Mouse (Mus musculus): ENCODE data around the gene Wdfy3. TPM values are rescaled to one million over a fixed set of nuclear protein-coding genes. Genes with fewer than 3 reads are reported as not detected.

Wdfy3 gene
- polyA plus RNA-seq, 1 experiment from 2014 or later, result 29.2 TPM

DNA sequence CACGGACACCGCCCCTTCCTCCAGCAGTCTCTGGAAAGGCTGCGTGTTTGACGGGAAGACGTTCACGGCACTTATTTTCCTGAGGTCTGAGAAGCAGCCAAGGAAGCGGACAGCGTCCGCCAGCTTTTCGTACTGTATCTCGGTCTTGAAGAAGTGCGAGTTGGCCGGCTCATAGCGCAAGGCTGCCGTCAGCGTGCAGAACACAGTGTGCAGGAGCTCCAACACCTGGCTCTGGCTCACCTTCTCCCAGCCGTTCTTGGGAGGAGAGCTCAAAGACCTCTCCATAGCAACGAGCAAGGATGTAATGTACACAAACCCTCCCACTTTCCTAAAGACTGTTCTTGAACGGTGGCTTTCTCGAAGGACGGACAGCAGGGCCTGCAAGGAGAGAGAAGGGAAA lies 132.4 kb downstream of the Wdfy3 start:
- no peak overlapping the region for H3K27ac ChIP-seq (ENCODE audit: low read depth, low read length)
- 95% methylated on average over 21 of the region's 21 CpGs for WGBS
- H3K4me2 ChIP-seq (ENCODE audit: low read depth, low read length, severe bottlenecking), result no peak overlapping the region
- no peak for ATAC-seq (replicated peaks; ENCODE audit: low FRiP score)
- H3K27me3 ChIP-seq (ENCODE audit: control insufficient read depth, insufficient read depth, low read length), result no peaks in the 10 kb centered on the region
- H3K4me1 ChIP-seq (replicated peaks; ENCODE audit: control insufficient read depth, insufficient read depth, low read length), result no peaks in the 10 kb centered on the region
- no peak overlapping the region for H3K4me3 ChIP-seq (ENCODE audit: low read depth, low read length)
- no peak overlapping the region for H3K9ac ChIP-seq (ENCODE audit: low read length)
- H3K36me3 ChIP-seq (ENCODE audit: control insufficient read depth, insufficient read depth, low read length), result peaks cover 4% of the 10 kb centered on the region; the same call in 1 of the 2 replicates
- H3K9me3 ChIP-seq (ENCODE audit: control insufficient read depth, low read length), result no peaks in the 10 kb centered on the region
- no peak for DNase-seq (ENCODE audit: low spot score)

DNA sequence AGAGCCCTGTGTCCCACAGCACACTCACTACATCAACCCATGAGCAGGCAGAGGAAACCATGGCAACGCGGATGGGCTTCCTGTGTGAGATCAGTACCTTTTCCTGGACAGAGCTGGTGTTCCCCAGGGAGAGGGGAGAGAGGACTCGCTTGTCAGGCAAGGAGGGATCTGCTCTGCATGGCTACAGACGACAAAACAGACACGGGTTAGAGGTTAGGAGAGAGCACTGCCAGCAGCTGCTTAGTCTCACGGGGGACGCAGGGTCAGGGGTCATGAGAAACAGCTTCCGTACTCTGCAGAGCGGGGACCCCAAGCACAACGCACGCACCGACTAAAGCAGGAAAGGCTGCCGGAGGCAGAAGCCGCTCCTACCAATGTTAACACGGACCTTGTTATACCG lies 133.8 kb downstream of the Wdfy3 start:
- Histone ChIP-seq H3K27me3 (ENCODE audit: control insufficient read depth, insufficient read depth, low read length) (no peaks in the 10 kb centered on the region), H3K9ac (ENCODE audit: low read length) (no peak overlapping the region), H3K4me3 (ENCODE audit: low read depth, low read length) (no peak overlapping the region), H3K27ac (ENCODE audit: low read depth, low read length) (no peak overlapping the region), H3K4me2 (ENCODE audit: low read depth, low read length, severe bottlenecking) (no peak overlapping the region), H3K36me3 (ENCODE audit: control insufficient read depth, insufficient read depth, low read length) (peaks cover 4% of the 10 kb centered on the region; the same call in 1 of the 2 replicates), H3K9me3 (ENCODE audit: control insufficient read depth, low read length) (no peaks in the 10 kb centered on the region), H3K4me1 (replicated peaks; ENCODE audit: control insufficient read depth, insufficient read depth, low read length) (no peaks in the 10 kb centered on the region)
- 85% methylated on average over 16 of the region's 16 CpGs for WGBS
- DNase-seq (ENCODE audit: low spot score), result no peak
- ATAC-seq (replicated peaks; ENCODE audit: low FRiP score), result no peak

DNA sequence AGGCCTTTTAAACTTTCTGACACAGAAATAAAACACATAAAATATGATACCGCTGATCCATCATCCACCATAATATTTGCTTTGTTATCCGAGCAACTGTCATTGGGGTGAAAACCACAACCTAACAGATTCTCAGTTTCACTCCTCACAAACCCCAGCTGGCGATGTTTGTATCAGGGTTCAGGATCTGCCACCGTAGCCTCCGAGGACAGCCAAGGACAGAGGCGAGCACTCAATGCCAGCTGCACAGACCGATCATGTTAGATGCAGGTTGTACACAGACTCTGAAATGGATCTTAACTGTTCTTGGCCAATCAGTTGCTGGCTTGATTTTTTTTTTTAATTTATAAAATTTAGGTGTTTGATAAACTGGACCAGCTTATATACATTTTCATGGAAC lies 135.1 kb downstream of the Wdfy3 start:
- DNase-seq (ENCODE audit: low spot score) (no peak), ATAC-seq (replicated peaks; ENCODE audit: low FRiP score) (no peak)
- H3K27me3 ChIP-seq (ENCODE audit: control insufficient read depth, insufficient read depth, low read length), result no peaks in the 10 kb centered on the region
- WGBS, result 94% methylated on average over 7 of the region's 7 CpGs
- H3K4me2 ChIP-seq (ENCODE audit: low read depth, low read length, severe bottlenecking), result no peak overlapping the region
- H3K27ac ChIP-seq (ENCODE audit: low read depth, low read length), result no peak overlapping the region
- H3K9ac ChIP-seq (ENCODE audit: low read length), result no peak overlapping the region
- peaks cover 4% of the 10 kb centered on the region; the same call in 1 of the 2 replicates for H3K36me3 ChIP-seq (ENCODE audit: control insufficient read depth, insufficient read depth, low read length)
- H3K4me3 ChIP-seq (ENCODE audit: low read depth, low read length), result no peak overlapping the region
- no peaks in the 10 kb centered on the region for H3K4me1 ChIP-seq (replicated peaks; ENCODE audit: control insufficient read depth, insufficient read depth, low read length)
- H3K9me3 ChIP-seq (ENCODE audit: control insufficient read depth, low read length), result no peaks in the 10 kb centered on the region

- H3K4me3 ChIP-seq (ENCODE audit: low read depth, low read length), result no peak overlapping the region
- H3K36me3 ChIP-seq (ENCODE audit: control insufficient read depth, insufficient read depth, low read length), result peaks cover 4% of the 10 kb centered on the region; the same call in 1 of the 2 replicates
- H3K9me3 ChIP-seq (ENCODE audit: control insufficient read depth, low read length), result no peaks in the 10 kb centered on the region
- WGBS, result 82% methylated on average over 15 of the region's 15 CpGs
- no peaks in the 10 kb centered on the region for H3K27me3 ChIP-seq (ENCODE audit: control insufficient read depth, insufficient read depth, low read length)
- ATAC-seq (replicated peaks; ENCODE audit: low FRiP score), result no peak
- H3K4me2 ChIP-seq (ENCODE audit: low read depth, low read length, severe bottlenecking), result no peak overlapping the region
- DNase-seq (ENCODE audit: low spot score), result no peak
- H3K27ac ChIP-seq (ENCODE audit: low read depth, low read length), result no peak overlapping the region
- no peak overlapping the region for H3K9ac ChIP-seq (ENCODE audit: low read length)
- H3K4me1 ChIP-seq (replicated peaks; ENCODE audit: control insufficient read depth, insufficient read depth, low read length), result no peaks in the 10 kb centered on the region
Measured at GRCm38 (mm10) chr5:101932971-101933810, 136.5 kb downstream of the Wdfy3 start.

DNA sequence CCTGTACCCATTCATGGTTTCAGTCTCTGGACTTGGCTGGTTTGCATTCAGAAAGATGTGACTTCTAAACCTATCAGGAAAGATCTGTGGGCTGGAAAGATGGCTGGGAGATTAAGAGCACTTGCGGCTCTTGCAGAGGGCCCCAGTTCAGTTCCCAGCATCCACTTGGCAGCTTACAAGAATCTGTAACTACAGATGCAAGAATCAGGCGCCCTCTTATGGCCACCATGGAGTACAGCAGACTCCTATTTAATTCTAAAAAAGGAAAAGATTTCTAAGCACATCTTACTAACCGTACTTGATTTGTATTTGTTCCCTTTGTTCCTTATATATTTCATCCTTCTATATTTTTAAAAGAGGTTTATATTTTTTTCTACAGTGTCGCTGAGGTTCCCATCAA lies 137.7 kb downstream of the Wdfy3 start:
- H3K4me3 ChIP-seq (ENCODE audit: low read depth, low read length), result no peak overlapping the region
- H3K9ac ChIP-seq (ENCODE audit: low read length), result no peak overlapping the region
- WGBS, result 64% methylated on average over 4 of the region's 4 CpGs
- no peak overlapping the region for H3K4me2 ChIP-seq (ENCODE audit: low read depth, low read length, severe bottlenecking)
- peaks cover 4% of the 10 kb centered on the region; the same call in 1 of the 2 replicates for H3K36me3 ChIP-seq (ENCODE audit: control insufficient read depth, insufficient read depth, low read length)
- H3K9me3 ChIP-seq (ENCODE audit: control insufficient read depth, low read length), result no peaks in the 10 kb centered on the region
- H3K27ac ChIP-seq (ENCODE audit: low read depth, low read length), result no peak overlapping the region
- no peaks in the 10 kb centered on the region for H3K4me1 ChIP-seq (replicated peaks; ENCODE audit: control insufficient read depth, insufficient read depth, low read length)
- no peak for DNase-seq (ENCODE audit: low spot score)
- ATAC-seq (replicated peaks; ENCODE audit: low FRiP score), result no peak
- H3K27me3 ChIP-seq (ENCODE audit: control insufficient read depth, insufficient read depth, low read length), result no peaks in the 10 kb centered on the region

DNA sequence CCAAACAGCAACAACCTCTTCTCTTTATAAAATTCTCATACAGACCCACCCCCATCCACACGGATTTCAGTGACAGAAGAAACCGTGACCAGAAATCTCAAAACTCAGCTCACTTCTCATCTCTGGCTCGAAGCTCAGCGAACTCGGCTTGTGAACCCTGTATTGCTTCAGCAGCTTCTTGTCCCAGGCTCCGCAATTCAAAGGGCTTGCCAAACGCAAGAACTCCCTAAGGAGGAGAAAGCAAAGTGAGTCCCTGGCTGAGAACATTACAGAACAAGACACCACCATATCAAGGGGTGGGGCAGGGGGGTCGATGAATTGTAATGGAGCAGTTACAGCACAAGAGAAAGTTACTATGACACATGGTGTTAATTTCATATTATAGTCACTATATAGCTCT lies 143.4 kb downstream of the Wdfy3 start:
- Histone ChIP-seq H3K27ac (ENCODE audit: low read depth, low read length) (no peak overlapping the region), H3K9ac (ENCODE audit: low read length) (no peak overlapping the region), H3K36me3 (ENCODE audit: control insufficient read depth, insufficient read depth, low read length) (no peaks in the 10 kb centered on the region; the same call in 1 of the 2 replicates), H3K9me3 (ENCODE audit: control insufficient read depth, low read length) (no peaks in the 10 kb centered on the region), H3K4me2 (ENCODE audit: low read depth, low read length, severe bottlenecking) (no peak overlapping the region), H3K4me1 (replicated peaks; ENCODE audit: control insufficient read depth, insufficient read depth, low read length) (no peaks in the 10 kb centered on the region), H3K4me3 (ENCODE audit: low read depth, low read length) (no peak overlapping the region), H3K27me3 (ENCODE audit: control insufficient read depth, insufficient read depth, low read length) (no peaks in the 10 kb centered on the region)
- no peak for DNase-seq (ENCODE audit: low spot score)
- no peak for ATAC-seq (replicated peaks; ENCODE audit: low FRiP score)
- 94% methylated on average over 8 of the region's 8 CpGs for WGBS

- ATAC-seq (replicated peaks; ENCODE audit: low FRiP score), result no peak
- no peaks in the 10 kb centered on the region for H3K27me3 ChIP-seq (ENCODE audit: control insufficient read depth, insufficient read depth, low read length)
Measured at GRCm38 (mm10) chr5:101923710-101924109, 146.0 kb downstream of the Wdfy3 start.

DNA sequence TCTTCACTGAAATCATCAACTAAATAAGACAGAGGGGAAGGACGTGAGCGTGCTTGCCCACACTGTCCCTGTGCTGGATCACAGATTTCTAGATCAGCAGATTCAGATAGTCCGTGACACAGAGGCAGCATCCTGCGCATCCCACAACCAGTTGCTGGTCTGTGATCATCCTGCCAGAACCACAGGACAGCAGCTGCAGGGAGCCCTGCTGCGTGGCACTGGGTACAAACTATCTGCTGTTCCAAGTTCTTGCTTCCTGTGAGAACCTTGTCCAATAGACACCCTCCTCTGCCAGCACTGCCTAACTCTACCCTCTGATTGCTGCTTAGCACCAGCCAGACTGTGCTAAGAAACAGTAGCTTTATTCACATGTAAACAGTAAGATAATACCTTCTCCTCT lies 150.2 kb downstream of the Wdfy3 start:
- H3K4me2 ChIP-seq (ENCODE audit: low read depth, low read length, severe bottlenecking), result no peak overlapping the region
- 92% methylated on average over 5 of the region's 5 CpGs for WGBS
- DNase-seq (ENCODE audit: low spot score), result no peak
- H3K9ac ChIP-seq (ENCODE audit: low read length), result no peak overlapping the region
- peaks cover 3% of the 10 kb centered on the region; the same call in 1 of the 2 replicates for H3K36me3 ChIP-seq (ENCODE audit: control insufficient read depth, insufficient read depth, low read length)
- H3K9me3 ChIP-seq (ENCODE audit: control insufficient read depth, low read length), result no peaks in the 10 kb centered on the region
- no peak for ATAC-seq (replicated peaks; ENCODE audit: low FRiP score)
- no peaks in the 10 kb centered on the region for H3K4me1 ChIP-seq (replicated peaks; ENCODE audit: control insufficient read depth, insufficient read depth, low read length)
- H3K4me3 ChIP-seq (ENCODE audit: low read depth, low read length), result no peak overlapping the region
- H3K27ac ChIP-seq (ENCODE audit: low read depth, low read length), result no peak overlapping the region
- no peaks in the 10 kb centered on the region for H3K27me3 ChIP-seq (ENCODE audit: control insufficient read depth, insufficient read depth, low read length)

More at GRCm38 (mm10) chr5:101923710-101924109, 146.0 kb downstream of the Wdfy3 start:
- H3K4me3 ChIP-seq (ENCODE audit: low read depth, low read length), result no peak overlapping the region
- H3K9me3 ChIP-seq (ENCODE audit: control insufficient read depth, low read length), result no peaks in the 10 kb centered on the region
- no peaks in the 10 kb centered on the region for H3K4me1 ChIP-seq (replicated peaks; ENCODE audit: control insufficient read depth, insufficient read depth, low read length)
- no peaks in the 10 kb centered on the region; the same call in 1 of the 2 replicates for H3K36me3 ChIP-seq (ENCODE audit: control insufficient read depth, insufficient read depth, low read length)
- H3K9ac ChIP-seq (ENCODE audit: low read length), result no peak overlapping the region
- no peak for DNase-seq (ENCODE audit: low spot score)
- WGBS, result 70% methylated on average over 11 of the region's 11 CpGs
- no peak overlapping the region for H3K4me2 ChIP-seq (ENCODE audit: low read depth, low read length, severe bottlenecking)
- H3K27ac ChIP-seq (ENCODE audit: low read depth, low read length), result no peak overlapping the region

DNA sequence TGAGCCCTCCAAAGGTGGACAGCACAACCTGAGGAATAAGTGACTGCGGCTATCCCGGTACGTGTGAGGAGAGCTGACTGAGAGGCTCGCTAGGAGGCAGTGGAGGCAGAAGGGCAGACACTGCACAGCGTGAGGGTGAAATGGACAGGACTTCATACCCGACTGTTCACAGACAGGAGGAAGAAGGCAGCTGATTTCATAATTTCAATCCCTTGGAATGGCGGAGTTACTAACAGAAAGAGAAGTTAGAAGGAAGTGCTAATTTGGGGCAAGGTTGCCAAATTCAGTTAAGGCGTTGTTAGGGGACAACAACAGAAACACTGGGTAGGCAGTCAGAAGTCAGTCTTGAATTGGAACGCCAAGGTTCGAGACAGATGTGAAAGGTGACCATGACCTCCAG lies 160.3 kb downstream of the Wdfy3 start:
- ATAC-seq (replicated peaks; ENCODE audit: low FRiP score) (no peak), DNase-seq (ENCODE audit: low spot score) (no peak)
- Histone ChIP-seq H3K36me3 (ENCODE audit: control insufficient read depth, insufficient read depth, low read length) (peaks cover 21% of the 10 kb centered on the region; the same call in 1 of the 2 replicates), H3K4me1 (replicated peaks; ENCODE audit: control insufficient read depth, insufficient read depth, low read length) (no peaks in the 10 kb centered on the region), H3K9me3 (ENCODE audit: control insufficient read depth, low read length) (no peaks in the 10 kb centered on the region), H3K4me2 (ENCODE audit: low read depth, low read length, severe bottlenecking) (no peak overlapping the region), H3K4me3 (ENCODE audit: low read depth, low read length) (no peak overlapping the region), H3K27ac (ENCODE audit: low read depth, low read length) (no peak overlapping the region), H3K9ac (ENCODE audit: low read length) (no peak overlapping the region), H3K27me3 (ENCODE audit: control insufficient read depth, insufficient read depth, low read length) (no peaks in the 10 kb centered on the region)
- WGBS, result 95% methylated on average over 10 of the region's 10 CpGs
